Mouse (Mus musculus): ENCODE measurements around the gene Car11. TPM values are rescaled to one million over a fixed set of nuclear protein-coding genes. Genes with fewer than 3 reads are reported as not detected.

The Car11 gene
- polyA plus RNA-seq, 1 experiment from 2014 or later, result 4.9 TPM

- H3K4me3 ChIP-seq, result no peak overlapping the region
- H3K36me3 ChIP-seq, result peaks cover 100% of the 10 kb centered on the region
- 93% methylated on average over 9 of the region's 9 CpGs for WGBS
These were observed 25.5 kb downstream of the Car11 start for GRCm38 (mm10) chr7:45725151-45725550.

GRCm38 (mm10) chr7:45725713-45726112 is 26.1 kb downstream of the Car11 start, which contains the start of gene Spaca4:
TSS of gene Spaca4 (minus strand) at chr7:45725813.
- Histone ChIP-seq H3K36me3 (peaks cover 97% of the 10 kb centered on the region), H3K27ac (no peak within 1 kb of the TSS), H3K4me1 (peaks cover 22% of the 10 kb centered on the region), H3K27me3 (ENCODE audit: low read depth, poor library complexity, severe bottlenecking) (no peaks in the 10 kb centered on the region), H3K9me3 (replicated peaks) (no peaks in the 10 kb centered on the region), H3K4me3 (peak within 1 kb of the TSS; percentile 7; the same call in 1 of the 2 replicates)
- 93% methylated on average over 11 of the region's 11 CpGs for WGBS
- DNase-seq (ENCODE audit: low spot score), result no peak

More at GRCm38 (mm10) chr7:45725151-45725550, 25.5 kb downstream of the Car11 start:
- peaks cover 20% of the 10 kb centered on the region for H3K4me1 ChIP-seq
- H3K9me3 ChIP-seq (replicated peaks), result no peaks in the 10 kb centered on the region
- no peaks in the 10 kb centered on the region for H3K27me3 ChIP-seq (ENCODE audit: low read depth, poor library complexity, severe bottlenecking)
- no peak overlapping the region for H3K27ac ChIP-seq
- no peak for DNase-seq (ENCODE audit: low spot score)

GRCm38 (mm10) chr7:45726419-45726818 is 26.8 kb downstream of the Car11 start:
- WGBS, result 94% methylated on average over 10 of the region's 10 CpGs
- H3K36me3 ChIP-seq, result peaks cover 90% of the 10 kb centered on the region
- peaks cover 26% of the 10 kb centered on the region for H3K4me1 ChIP-seq
- H3K27me3 ChIP-seq (ENCODE audit: low read depth, poor library complexity, severe bottlenecking), result no peaks in the 10 kb centered on the region
- no peaks in the 10 kb centered on the region for H3K9me3 ChIP-seq (replicated peaks)
- H3K4me3 ChIP-seq, result no peak overlapping the region
- no peak for DNase-seq (ENCODE audit: low spot score)
- no peak overlapping the region for H3K27ac ChIP-seq

- no peaks in the 10 kb centered on the region for H3K9me3 ChIP-seq (replicated peaks)
These were observed 28.0 kb downstream of the Car11 start for GRCm38 (mm10) chr7:45727625-45728024.

GRCm38 (mm10) chr7:45730727-45731431 is 31.2 kb downstream of the Car11 start:
- WGBS, result 16% methylated on average over 16 of the region's 16 CpGs
- Histone ChIP-seq H3K27me3 (ENCODE audit: low read depth, poor library complexity, severe bottlenecking) (no peaks in the 10 kb centered on the region), H3K4me1 (peaks cover 18% of the 10 kb centered on the region), H3K4me3 (0 out of 2 replicates have a peak overlapping the region, but pooled peaks have one; percentile 1), H3K9me3 (replicated peaks) (no peaks in the 10 kb centered on the region), H3K27ac (peak overlapping the region; percentile 61), H3K36me3 (peaks cover 45% of the 10 kb centered on the region)
- DNase-seq (ENCODE audit: low spot score), result peak; percentile 81

More at GRCm38 (mm10) chr7:45727625-45728024, 28.0 kb downstream of the Car11 start:
- H3K4me3 ChIP-seq, result no peak overlapping the region
- no peak for DNase-seq (ENCODE audit: low spot score)
- peaks cover 78% of the 10 kb centered on the region for H3K36me3 ChIP-seq
- WGBS, result 84% methylated on average over 3 of the region's 3 CpGs
- H3K27me3 ChIP-seq (ENCODE audit: low read depth, poor library complexity, severe bottlenecking), result no peaks in the 10 kb centered on the region
- H3K4me1 ChIP-seq, result peaks cover 18% of the 10 kb centered on the region
- no peak overlapping the region for H3K27ac ChIP-seq

GRCm38 (mm10) chr7:45733477-45733876 is 33.8 kb downstream of the Car11 start:
- no peak overlapping the region for H3K4me3 ChIP-seq
- no peaks in the 10 kb centered on the region for H3K27me3 ChIP-seq (ENCODE audit: low read depth, poor library complexity, severe bottlenecking)
- peaks cover 19% of the 10 kb centered on the region for H3K36me3 ChIP-seq
- H3K27ac ChIP-seq, result no peak overlapping the region
- WGBS, result 66% methylated on average over 5 of the region's 5 CpGs
- no peak for DNase-seq (ENCODE audit: low spot score)
- H3K4me1 ChIP-seq, result peaks cover 18% of the 10 kb centered on the region
- no peaks in the 10 kb centered on the region for H3K9me3 ChIP-seq (replicated peaks)

GRCm38 (mm10) chr7:45739162-45739763 is 39.6 kb downstream of the Car11 start:
- peaks cover 9% of the 10 kb centered on the region; the same call in 1 of the 2 replicates for H3K27me3 ChIP-seq (ENCODE audit: low read depth, poor library complexity, severe bottlenecking)
- H3K9me3 ChIP-seq (replicated peaks), result no peaks in the 10 kb centered on the region
- H3K36me3 ChIP-seq, result no peaks in the 10 kb centered on the region
- no peak overlapping the region for H3K4me3 ChIP-seq
- no peak overlapping the region for H3K27ac ChIP-seq
- H3K4me1 ChIP-seq, result peaks cover 11% of the 10 kb centered on the region
- WGBS, result 7% methylated on average over 9 of the region's 9 CpGs
- peak; percentile 88 for DNase-seq (ENCODE audit: low spot score)

GRCm38 (mm10) chr7:45739820-45740219 is 40.2 kb downstream of the Car11 start:
- DNase-seq (ENCODE audit: low spot score), result no peak
- no peaks in the 10 kb centered on the region for H3K9me3 ChIP-seq (replicated peaks)
- H3K4me3 ChIP-seq, result no peak overlapping the region
- H3K27me3 ChIP-seq (ENCODE audit: low read depth, poor library complexity, severe bottlenecking), result peaks cover 9% of the 10 kb centered on the region; the same call in 1 of the 2 replicates
- H3K36me3 ChIP-seq, result no peaks in the 10 kb centered on the region
- no peak overlapping the region for H3K27ac ChIP-seq
- H3K4me1 ChIP-seq, result peaks cover 11% of the 10 kb centered on the region
- 75% methylated on average over 10 of the region's 10 CpGs for WGBS

- Histone ChIP-seq H3K27me3 (ENCODE audit: low read depth, poor library complexity, severe bottlenecking) (peaks cover 9% of the 10 kb centered on the region; the same call in 1 of the 2 replicates), H3K27ac (peak overlapping the region; percentile 46; the same call in 1 of the 2 replicates), H3K9me3 (replicated peaks) (no peaks in the 10 kb centered on the region), H3K4me3 (no peak overlapping the region), H3K4me1 (peaks cover 11% of the 10 kb centered on the region), H3K36me3 (no peaks in the 10 kb centered on the region)
- 87% methylated on average over 12 of the region's 12 CpGs for WGBS
- no peak for DNase-seq (ENCODE audit: low spot score)
These were observed 41.7 kb downstream of the Car11 start for GRCm38 (mm10) chr7:45741308-45741707.

- Histone ChIP-seq H3K36me3 (no peaks in the 10 kb centered on the region), H3K27ac (peak overlapping the region; percentile 46; the same call in 1 of the 2 replicates), H3K4me3 (peak overlapping the region; percentile 35), H3K4me1 (peaks cover 11% of the 10 kb centered on the region), H3K9me3 (replicated peaks) (no peaks in the 10 kb centered on the region), H3K27me3 (ENCODE audit: low read depth, poor library complexity, severe bottlenecking) (peaks cover 9% of the 10 kb centered on the region; the same call in 1 of the 2 replicates)
- WGBS, result 29% methylated on average over 11 of the region's 11 CpGs
- no peak for DNase-seq (ENCODE audit: low spot score)
These were observed 42.1 kb downstream of the Car11 start for GRCm38 (mm10) chr7:45741777-45742176.

GRCm38 (mm10) chr7:45742338-45742737 is 42.7 kb downstream of the Car11 start:
- no peak overlapping the region for H3K27ac ChIP-seq
- no peaks in the 10 kb centered on the region for H3K36me3 ChIP-seq
- H3K4me3 ChIP-seq, result peak overlapping the region; percentile 35
- no peaks in the 10 kb centered on the region for H3K9me3 ChIP-seq (replicated peaks)
- WGBS, result 38% methylated on average over 19 of the region's 19 CpGs
- DNase-seq (ENCODE audit: low spot score), result no peak
- H3K27me3 ChIP-seq (ENCODE audit: low read depth, poor library complexity, severe bottlenecking), result peaks cover 9% of the 10 kb centered on the region; the same call in 1 of the 2 replicates
- peaks cover 11% of the 10 kb centered on the region for H3K4me1 ChIP-seq

GRCm38 (mm10) chr7:45744387-45744786 is 44.7 kb downstream of the Car11 start:
- 35% methylated on average over 2 of the region's 2 CpGs for WGBS
- no peak overlapping the region for H3K4me3 ChIP-seq

GRCm38 (mm10) chr7:45746518-45746917 is 46.9 kb downstream of the Car11 start:
- Histone ChIP-seq H3K9me3 (replicated peaks) (no peaks in the 10 kb centered on the region), H3K4me1 (peaks cover 18% of the 10 kb centered on the region), H3K27ac (no peak overlapping the region), H3K36me3 (no peaks in the 10 kb centered on the region), H3K27me3 (ENCODE audit: low read depth, poor library complexity, severe bottlenecking) (peaks cover 7% of the 10 kb centered on the region; the same call in 1 of the 2 replicates), H3K4me3 (no peak overlapping the region)
- no peak for DNase-seq (ENCODE audit: low spot score)
- WGBS, result 67% methylated on average over 6 of the region's 6 CpGs

More at GRCm38 (mm10) chr7:45744387-45744786, 44.7 kb downstream of the Car11 start:
- H3K9me3 ChIP-seq (replicated peaks), result no peaks in the 10 kb centered on the region
- peaks cover 13% of the 10 kb centered on the region for H3K4me1 ChIP-seq
- peak; percentile 65 for DNase-seq (ENCODE audit: low spot score)
- peaks cover 9% of the 10 kb centered on the region; the same call in 1 of the 2 replicates for H3K27me3 ChIP-seq (ENCODE audit: low read depth, poor library complexity, severe bottlenecking)
- no peak overlapping the region for H3K27ac ChIP-seq
- H3K36me3 ChIP-seq, result no peaks in the 10 kb centered on the region

Measured in limb, embryonic 10.5 days (tissue).